In genomic region chr13:28717404-28717803, GRCm38 (mm10) we compare ENCODE assay signal across 14 mouse cellular contexts.
DNase-seq lines count a peak whose midpoint lies in the region; ATAC-seq and TF ChIP-seq lines count a peak whose summit lies in the region.
"Had no signal": no experiment of that assay in that cellular context is flagged by ENCODE, and none has a peak within 500 bp of the region (broad histone marks: within the 10 kb centered on the region; RNA-seq: fewer than 3 reads in every experiment).

No protein-coding gene starts in this region.

- WGBS in heart, embryonic 10.5 days: 82% methylated on average over 4 of the region's 4 CpGs
- 84% methylated on average over 4 of the region's 4 CpGs for WGBS in lung, embryonic 14.5 days
- WGBS in hindbrain, embryonic 12.5 days: 91% methylated on average over 4 of the region's 4 CpGs
- WGBS in neural tube, embryonic 12.5 days: 87% methylated on average over 4 of the region's 4 CpGs

- H3K9ac ChIP-seq in lung, embryonic 14.5 days: no peak overlapping the region
- no peak overlapping the region for H3K9ac ChIP-seq in hindbrain, embryonic 12.5 days
- no peak overlapping the region for H3K9ac ChIP-seq in neural tube, embryonic 12.5 days

- no peak for TF ChIP-seq CTCF in lung, embryonic 14.5 days (IDR thresholded peaks at IDR 0.05; ENCODE audit: low read depth)

- no peak overlapping the region for H3K4me2 ChIP-seq in lung, embryonic 14.5 days
- H3K4me2 ChIP-seq in hindbrain, embryonic 12.5 days (replicated peaks): no peak overlapping the region
- H3K4me2 ChIP-seq in neural tube, embryonic 12.5 days (replicated peaks): no peak overlapping the region

- intact Hi-C loops in heart, postnatal 14 days (cut with DNase I): loop anchor here (5.0 kb wide), 1 partner anchor 300 kb away; no protein-coding TSS in a partner anchor

- peak overlapping the region; percentile 65; the same call in 1 of the 2 replicates for H3K27ac ChIP-seq in heart, embryonic 10.5 days
- H3K27ac ChIP-seq in lung, embryonic 14.5 days (ENCODE audit: low read depth): peak overlapping the region; percentile 69; the same call in 1 of the 2 replicates
- peak overlapping the region; percentile 92; the same call in 1 of the 2 replicates for H3K27ac ChIP-seq in hindbrain, embryonic 12.5 days
- peak overlapping the region; percentile 80 for H3K27ac ChIP-seq in neural tube, embryonic 12.5 days

- no peak overlapping the region for H3K4me3 ChIP-seq in heart, embryonic 10.5 days
- no peak overlapping the region for H3K4me3 ChIP-seq in lung, embryonic 14.5 days (ENCODE audit: low read depth, low read length)
- H3K4me3 ChIP-seq in hindbrain, embryonic 12.5 days: no peak overlapping the region
- H3K4me3 ChIP-seq in neural tube, embryonic 12.5 days: no peak overlapping the region

- no peaks in the 10 kb centered on the region for H3K9me3 ChIP-seq in heart, embryonic 10.5 days
- H3K9me3 ChIP-seq in lung, embryonic 14.5 days (ENCODE audit: low read depth, low read length): no peaks in the 10 kb centered on the region
- no peaks in the 10 kb centered on the region for H3K9me3 ChIP-seq in hindbrain, embryonic 12.5 days (replicated peaks)
- H3K9me3 ChIP-seq in neural tube, embryonic 12.5 days: no peaks in the 10 kb centered on the region
- H3K9me3 ChIP-seq: G1E had no signal

- H3K27me3 ChIP-seq in heart, embryonic 10.5 days (ENCODE audit: insufficient read depth, poor library complexity, severe bottlenecking): no peaks in the 10 kb centered on the region
- no peaks in the 10 kb centered on the region for H3K27me3 ChIP-seq in lung, embryonic 14.5 days (ENCODE audit: insufficient read depth, low read length)
- no peaks in the 10 kb centered on the region for H3K27me3 ChIP-seq in hindbrain, embryonic 12.5 days
- H3K27me3 ChIP-seq in neural tube, embryonic 12.5 days (replicated peaks): no peaks in the 10 kb centered on the region

- H3K36me3 ChIP-seq in heart, embryonic 10.5 days: no peaks in the 10 kb centered on the region
- no peaks in the 10 kb centered on the region for H3K36me3 ChIP-seq in lung, embryonic 14.5 days (ENCODE audit: insufficient read depth)
- no peaks in the 10 kb centered on the region for H3K36me3 ChIP-seq in hindbrain, embryonic 12.5 days
- H3K36me3 ChIP-seq in neural tube, embryonic 12.5 days: no peaks in the 10 kb centered on the region
- H3K36me3 ChIP-seq: G1E had no signal

- no peak for DNase-seq in heart, embryonic 10.5 days (ENCODE audit: low spot score)
- DNase-seq in heart, postnatal 14 days: no peak
- no peak for DNase-seq in lung, embryonic 14.5 days
- no peak for DNase-seq in lung, postnatal 25 days (ENCODE audit: low spot score)
- DNase-seq in right cerebral cortex, adult 2 months (ENCODE audit: low spot score in 2 of 2): no peak
- no peak for DNase-seq in cerebellum, postnatal 25 days
- DNase-seq: cerebellum, adult 18-20 months; heart, postnatal 4 days; liver; retina, postnatal 1 day; thymus, postnatal 36 days had no signal

- peaks cover 34% of the 10 kb centered on the region for H3K4me1 ChIP-seq in heart, embryonic 10.5 days
- peaks cover 15% of the 10 kb centered on the region for H3K4me1 ChIP-seq in lung, embryonic 14.5 days (ENCODE audit: insufficient read depth)
- peaks cover 44% of the 10 kb centered on the region for H3K4me1 ChIP-seq in hindbrain, embryonic 12.5 days
- peaks cover 48% of the 10 kb centered on the region for H3K4me1 ChIP-seq in neural tube, embryonic 12.5 days

- no peak for ATAC-seq in lung, embryonic 14.5 days (ENCODE audit: insufficient read depth)
- no peak for ATAC-seq in hindbrain, embryonic 12.5 days (ENCODE audit: low FRiP score)
- ATAC-seq in neural tube, embryonic 12.5 days (ENCODE audit: low FRiP score, low read depth): no peak
